Mouse (Mus musculus) forebrain, embryonic 13.5 days (tissue): ENCODE results near the gene Actr1a. TPM values are rescaled to one million over a fixed set of nuclear protein-coding genes. Genes with fewer than 3 reads are reported as not detected.

Experiments used
- ATAC-seq: fragments of 200-750 bp; cut with Nextera tagmentation; 2 replicates; pipeline ENCODE4 v1.8.0; 2017
- H3K27ac ChIP-seq: fragments of 300-500 bp; sonication (generic); 2 replicates; pipeline ENCODE4 v1.5.1; 2015; ENCODE audit warnings: inconsistent platforms, mild to moderate bottlenecking, moderate library complexity
- H3K27me3 ChIP-seq: fragments of 300-500 bp; sonication (generic); 2 replicates; pipeline ENCODE4 v1.6.1; 2015; ENCODE audit warnings: mild to moderate bottlenecking, inconsistent platforms
- H3K36me3 ChIP-seq: fragments of 300-500 bp; sonication (generic); 2 replicates; pipeline ENCODE4 v1.6.1; 2015; ENCODE audit warnings: mild to moderate bottlenecking, inconsistent platforms; ENCODE audit not compliant: poor library complexity, severe bottlenecking
- H3K4me1 ChIP-seq: fragments of 300-500 bp; sonication (generic); 2 replicates; pipeline ENCODE4 v1.6.1; 2015; ENCODE audit warnings: inconsistent platforms
- H3K4me2 ChIP-seq: fragments of 300-500 bp; sonication (generic); 2 replicates; pipeline ENCODE4 v1.6.1; 2015; ENCODE audit warnings: inconsistent platforms, mild to moderate bottlenecking, moderate library complexity
- H3K4me3 ChIP-seq: fragments of 300-500 bp; sonication (generic); 2 replicates; pipeline ENCODE4 v1.5.1; 2015; ENCODE audit warnings: mild to moderate bottlenecking, inconsistent platforms
- H3K9ac ChIP-seq: fragments of 300-500 bp; sonication (generic); 2 replicates; pipeline ENCODE4 v1.6.1; 2015; ENCODE audit warnings: mild to moderate bottlenecking, inconsistent platforms
- H3K9me3 ChIP-seq: fragments of 300-500 bp; sonication (generic); replicated peaks from 2 replicates; pipeline ENCODE4 v1.6.1; 2016; ENCODE audit warnings: inconsistent platforms
- WGBS: fragments of 180-500 bp; shearing (Covaris S2); methylation state at CpG from one replicate; pipeline ENCODE4 v1.1.7; 2015; 5-methylcytosine and 5-hydroxymethylcytosine counted together
- polyA plus RNA-seq: library from polyadenylated mRNA; unstranded; fragments of >200 nt; fragmentation: Nextera tagmentation; extraction: Ambion mirVana; gene quantifications from 2 replicates; pipeline ENCODE4 v1.2.1, GENCODE M21; 2015

The Actr1a gene
- polyA plus RNA-seq, 1 experiment from 2014 or later, result 285 TPM

DNA sequence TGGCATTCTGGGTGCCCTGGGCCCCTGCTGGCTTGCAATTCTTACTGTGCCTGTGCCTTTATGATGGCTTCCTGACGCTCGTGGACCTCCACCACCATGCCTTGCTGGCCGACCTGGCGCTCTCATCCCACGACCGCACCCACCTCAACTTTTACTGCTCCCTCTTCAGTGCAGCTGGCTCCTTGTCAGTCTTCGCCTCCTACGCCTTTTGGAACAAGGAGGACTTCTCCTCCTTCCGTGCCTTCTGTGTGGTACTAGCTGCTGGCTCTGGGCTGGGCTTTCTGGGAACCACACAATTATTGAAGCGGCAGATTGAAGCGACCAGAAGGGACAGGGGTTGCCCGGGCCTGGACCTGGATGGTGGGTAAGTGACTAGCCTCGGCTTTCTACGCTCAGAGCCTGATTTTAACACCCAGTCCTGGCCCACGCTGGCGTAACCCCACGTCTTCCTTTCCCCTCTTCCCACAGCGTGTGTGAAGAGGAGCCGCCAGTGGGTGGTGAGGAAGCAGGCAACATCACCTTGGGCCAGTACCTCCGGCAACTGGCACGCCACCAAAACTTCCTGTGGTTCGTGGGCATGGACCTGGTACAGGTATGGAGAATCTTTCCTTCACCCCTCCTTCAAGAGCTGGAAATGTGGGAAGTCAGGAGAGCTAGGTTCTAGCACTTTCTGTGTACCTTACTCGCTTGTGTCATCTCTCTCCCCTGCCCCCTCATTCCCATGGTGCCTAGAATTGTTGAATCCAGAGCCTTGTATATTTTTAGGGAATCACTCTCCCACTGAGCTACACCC is 27.6 kb downstream of the Actr1a start:
- ATAC-seq, result no peak
- no peaks in the 10 kb centered on the region for H3K27me3 ChIP-seq
- no peak overlapping the region for H3K27ac ChIP-seq
- H3K9me3 ChIP-seq, result no peaks in the 10 kb centered on the region
- H3K36me3 ChIP-seq, result no peaks in the 10 kb centered on the region; the same call in 1 of the 2 replicates
- WGBS, result 85% methylated on average over 23 of the region's 23 CpGs
- H3K4me3 ChIP-seq, result no peak overlapping the region
- H3K4me2 ChIP-seq, result no peak overlapping the region
- H3K4me1 ChIP-seq, result no peaks in the 10 kb centered on the region
- no peak overlapping the region for H3K9ac ChIP-seq

DNA sequence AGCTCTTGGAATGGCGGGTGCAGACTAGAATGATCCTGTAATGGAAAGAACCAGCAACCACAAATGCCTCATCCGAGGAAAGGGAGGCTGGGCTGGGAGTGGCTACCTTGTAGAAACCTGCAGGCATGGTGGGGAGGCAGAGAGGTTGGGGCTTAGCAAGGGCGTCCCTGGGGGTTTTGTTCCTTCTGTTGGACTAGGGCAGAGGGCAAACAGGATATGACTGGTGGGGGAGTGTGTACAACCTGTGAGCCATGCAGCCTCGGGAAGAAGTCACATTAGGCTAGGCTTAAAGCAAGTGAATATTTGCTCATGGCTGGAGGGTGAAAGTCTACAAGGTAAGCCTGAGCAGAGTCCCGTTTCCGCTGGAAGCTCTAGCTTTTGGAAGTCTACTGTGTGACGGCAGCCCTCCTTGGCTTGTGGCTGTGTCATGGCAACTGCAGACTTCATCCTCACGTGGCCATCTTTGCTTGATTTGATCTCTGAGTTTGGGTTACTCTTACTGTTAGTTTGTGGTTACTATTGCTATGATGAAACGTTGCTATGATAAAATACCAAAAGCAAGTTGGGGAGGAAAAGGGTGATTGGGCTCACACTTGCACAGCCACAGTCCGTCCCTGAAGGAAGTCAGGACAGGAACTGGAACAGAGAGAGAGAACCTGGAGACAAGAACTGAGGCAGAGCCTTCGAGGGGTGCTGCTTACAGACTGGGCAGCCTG is 32.1 kb downstream of the Actr1a start:
- 89% methylated on average over 11 of the region's 11 CpGs for WGBS
- H3K36me3 ChIP-seq, result no peaks in the 10 kb centered on the region; the same call in 1 of the 2 replicates
- no peak overlapping the region for H3K9ac ChIP-seq
- no peak overlapping the region for H3K4me2 ChIP-seq
- H3K27ac ChIP-seq, result no peak overlapping the region
- H3K4me1 ChIP-seq, result no peaks in the 10 kb centered on the region
- peaks cover under 1% of the 10 kb centered on the region for H3K27me3 ChIP-seq
- no peak for ATAC-seq
- H3K9me3 ChIP-seq, result no peaks in the 10 kb centered on the region
- H3K4me3 ChIP-seq, result no peak overlapping the region

DNA sequence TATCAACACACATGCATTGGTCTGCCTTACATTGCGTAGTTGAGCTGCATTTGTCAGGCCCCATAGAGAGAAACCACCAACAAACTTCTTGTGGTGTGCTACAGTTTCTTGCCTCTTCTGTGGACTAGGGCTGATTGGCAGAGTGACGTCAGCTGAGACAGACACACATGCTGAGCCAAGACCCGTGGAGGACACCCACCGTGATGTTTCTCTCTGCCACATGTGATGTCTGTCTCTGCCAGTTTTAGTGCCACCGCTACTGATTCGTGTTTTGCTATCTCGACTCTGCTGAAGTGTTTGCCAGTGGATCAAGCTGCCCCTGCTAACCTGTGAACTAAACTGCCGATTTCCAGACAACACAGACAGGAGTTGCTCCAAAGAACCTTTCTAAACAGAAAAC is 33.4 kb downstream of the Actr1a start:
- Histone ChIP-seq H3K36me3 (no peaks in the 10 kb centered on the region), H3K4me1 (peaks cover 8% of the 10 kb centered on the region; the same call in 1 of the 2 replicates), H3K27ac (no peak overlapping the region), H3K9ac (no peak overlapping the region), H3K27me3 (peaks cover 13% of the 10 kb centered on the region), H3K4me2 (no peak overlapping the region), H3K4me3 (no peak overlapping the region), H3K9me3 (no peaks in the 10 kb centered on the region)
- ATAC-seq, result no peak
- 91% methylated on average over 8 of the region's 8 CpGs for WGBS

- Histone ChIP-seq H3K4me1 (peaks cover 10% of the 10 kb centered on the region; the same call in 1 of the 2 replicates), H3K9me3 (no peaks in the 10 kb centered on the region), H3K9ac (no peak overlapping the region), H3K36me3 (no peaks in the 10 kb centered on the region), H3K4me2 (no peak overlapping the region), H3K27ac (no peak overlapping the region), H3K27me3 (peaks cover 13% of the 10 kb centered on the region), H3K4me3 (no peak overlapping the region)
- WGBS, result 54% methylated on average over 4 of the region's 4 CpGs
- ATAC-seq, result no peak
These were observed 37.2 kb downstream of the Actr1a start for GRCm38 (mm10) chr19:46358381-46358780.

- Histone ChIP-seq H3K4me1 (peaks cover 10% of the 10 kb centered on the region; the same call in 1 of the 2 replicates), H3K9ac (peak overlapping the region; percentile 70), H3K4me2 (peak overlapping the region; percentile 72), H3K4me3 (peak overlapping the region; percentile 49), H3K36me3 (no peaks in the 10 kb centered on the region), H3K9me3 (no peaks in the 10 kb centered on the region), H3K27me3 (peaks cover 13% of the 10 kb centered on the region), H3K27ac (no peak overlapping the region)
- 20% methylated on average over 25 of the region's 25 CpGs for WGBS
- no peak for ATAC-seq
These were observed 37.9 kb downstream of the Actr1a start for GRCm38 (mm10) chr19:46357344-46358280.

DNA sequence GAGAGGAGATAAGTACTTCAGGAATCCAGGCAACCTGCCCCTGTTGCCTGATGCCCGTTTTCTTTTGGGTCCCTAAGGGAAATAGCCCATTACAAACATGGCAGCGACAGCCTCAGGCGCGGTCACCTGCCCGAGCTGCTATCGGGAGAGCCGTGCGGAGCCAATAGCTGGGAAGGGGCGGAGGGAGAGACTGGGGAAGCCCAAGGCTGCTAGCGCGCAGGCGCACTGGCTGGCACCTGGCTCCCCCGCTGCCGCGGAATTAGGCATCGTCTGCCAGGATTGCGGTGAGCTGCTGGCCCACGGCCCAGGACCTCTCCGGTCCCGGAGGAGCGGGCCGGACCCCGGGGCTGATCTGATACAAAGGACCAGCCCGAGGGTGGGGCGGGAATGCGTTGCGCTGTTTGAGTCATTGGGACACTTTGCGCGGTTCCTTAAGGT is 38.8 kb downstream of the Actr1a start:
- H3K4me1 ChIP-seq, result peaks cover 10% of the 10 kb centered on the region; the same call in 1 of the 2 replicates
- WGBS, result under 1% methylated on average over 29 of the region's 29 CpGs
- peaks cover 13% of the 10 kb centered on the region for H3K27me3 ChIP-seq
- peak overlapping the region; percentile 70 for H3K9ac ChIP-seq
- H3K4me3 ChIP-seq, result peak overlapping the region; percentile 49
- H3K9me3 ChIP-seq, result no peaks in the 10 kb centered on the region
- no peaks in the 10 kb centered on the region for H3K36me3 ChIP-seq
- H3K27ac ChIP-seq, result no peak overlapping the region
- ATAC-seq, result peak; percentile 95
- peak overlapping the region; percentile 72 for H3K4me2 ChIP-seq

GRCm38 (mm10) chr19:46350168-46350932 is 45.2 kb downstream of the Actr1a start, which contains the start of gene 2310034G01Rik:
TSS of gene 2310034G01Rik (minus strand) at chr19:46350302.
- Histone ChIP-seq H3K27me3 (peaks cover 35% of the 10 kb centered on the region), H3K4me3 (peak within 1 kb of the TSS; percentile 66), H3K36me3 (no peaks in the 10 kb centered on the region), H3K4me1 (peaks cover 25% of the 10 kb centered on the region), H3K27ac (peak within 1 kb of the TSS; percentile 77), H3K4me2 (peak within 1 kb of the TSS; percentile 93), H3K9ac (peak within 1 kb of the TSS; percentile 89), H3K9me3 (no peaks in the 10 kb centered on the region)
- no peak for ATAC-seq
- 54% methylated on average over 10 of the region's 10 CpGs for WGBS

GRCm38 (mm10) chr19:46349550-46349949 is 46.0 kb downstream of the Actr1a start:
- Histone ChIP-seq H3K4me3 (peak overlapping the region; percentile 66), H3K27ac (no peak overlapping the region), H3K9me3 (no peaks in the 10 kb centered on the region), H3K27me3 (peaks cover 35% of the 10 kb centered on the region), H3K36me3 (no peaks in the 10 kb centered on the region), H3K4me1 (peaks cover 25% of the 10 kb centered on the region), H3K4me2 (peak overlapping the region; percentile 93), H3K9ac (peak overlapping the region; percentile 89)
- ATAC-seq, result peak; percentile 8; the same call in 1 of the 2 replicates
- WGBS, result 21% methylated on average over 6 of the region's 6 CpGs

DNA sequence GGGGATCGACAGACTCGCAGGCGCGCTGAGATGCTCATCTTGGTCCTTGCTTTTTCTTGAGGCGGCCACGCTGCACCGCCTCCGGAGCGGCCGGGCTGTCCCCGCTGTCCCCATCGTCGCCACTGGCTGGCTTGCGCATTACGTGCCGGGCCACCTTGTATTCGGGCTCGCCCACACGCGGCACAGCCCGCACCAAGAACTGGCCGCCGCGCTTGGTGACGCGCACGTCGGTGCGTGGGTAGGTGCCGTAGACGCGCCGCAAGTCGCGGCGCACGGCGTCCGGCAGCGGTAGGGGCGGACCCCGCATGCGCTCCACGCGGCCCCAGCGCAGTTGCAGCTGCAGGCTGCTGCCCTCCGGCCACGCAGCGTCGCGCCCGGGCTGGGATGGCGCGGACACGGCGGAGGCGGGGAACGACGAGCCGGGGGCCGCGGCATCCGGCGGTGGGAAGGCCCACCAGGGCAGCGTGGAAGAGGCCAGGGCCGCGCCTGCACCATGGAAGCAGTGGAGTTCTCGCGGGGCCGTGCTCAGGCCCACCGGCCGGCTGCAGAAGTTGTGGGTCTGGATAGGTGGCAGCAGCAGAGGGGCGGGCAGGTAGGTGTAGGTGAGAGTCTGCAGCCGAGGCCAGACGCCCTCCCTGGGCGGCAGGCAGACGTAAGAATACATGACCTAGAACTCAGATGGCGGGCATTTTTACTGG is 46.6 kb downstream of the Actr1a start:
- Histone ChIP-seq H3K4me3 (peak overlapping the region; percentile 66), H3K27me3 (peaks cover 37% of the 10 kb centered on the region), H3K4me1 (peaks cover 25% of the 10 kb centered on the region), H3K9me3 (no peaks in the 10 kb centered on the region), H3K4me2 (peak overlapping the region; percentile 93), H3K27ac (peak overlapping the region; percentile 77), H3K9ac (peak overlapping the region; percentile 89), H3K36me3 (no peaks in the 10 kb centered on the region)
- WGBS, result under 1% methylated on average over 78 of the region's 78 CpGs
- peak; percentile 95 for ATAC-seq

- H3K4me3 ChIP-seq, result peak overlapping the region; percentile 66
- peak overlapping the region; percentile 93 for H3K4me2 ChIP-seq
- H3K9me3 ChIP-seq, result no peaks in the 10 kb centered on the region
- peak overlapping the region; percentile 89 for H3K9ac ChIP-seq
- H3K36me3 ChIP-seq, result no peaks in the 10 kb centered on the region
- H3K4me1 ChIP-seq, result peaks cover 25% of the 10 kb centered on the region
- 30% methylated on average over 14 of the region's 14 CpGs for WGBS
- ATAC-seq, result no peak
- H3K27me3 ChIP-seq, result peaks cover 43% of the 10 kb centered on the region
- peak overlapping the region; percentile 77 for H3K27ac ChIP-seq
These were observed 47.4 kb downstream of the Actr1a start for GRCm38 (mm10) chr19:46347936-46348668.
